Mouse (Mus musculus): ENCODE data around the gene Bcl10. TPM values are rescaled to one million over a fixed set of nuclear protein-coding genes. Genes with fewer than 3 reads are reported as not detected.

The Bcl10 gene
- polyA plus RNA-seq, 1 experiment from 2014 or later, result 40.9 TPM

DNA sequence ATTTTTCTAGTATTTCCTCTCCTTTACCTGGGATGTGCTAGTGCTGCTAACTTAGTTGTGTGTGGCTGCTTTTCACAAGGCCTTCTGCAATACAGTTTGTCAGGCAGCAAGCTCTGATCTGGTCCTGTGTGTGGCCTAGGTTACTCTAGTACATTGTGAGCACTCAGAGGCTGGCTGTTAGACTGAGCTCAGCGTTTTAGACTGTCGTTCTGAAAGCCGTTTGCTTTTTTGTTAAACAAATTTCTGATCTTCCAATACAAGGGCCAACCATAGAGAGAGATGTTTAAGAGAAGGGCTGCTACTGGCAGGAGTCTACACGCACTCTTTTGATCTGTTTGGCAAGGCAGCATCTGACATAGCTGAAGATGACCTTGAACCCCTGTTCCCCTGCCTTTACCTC lies 17.4 kb downstream of the Bcl10 start:
- no peak overlapping the region for H3K27ac ChIP-seq
- ATAC-seq (ENCODE audit: low FRiP score), result no peak
- H3K9me3 ChIP-seq, result no peaks in the 10 kb centered on the region
- H3K36me3 ChIP-seq, result peaks cover 28% of the 10 kb centered on the region
- H3K27me3 ChIP-seq, result no peaks in the 10 kb centered on the region
- peak overlapping the region; percentile 84; the same call in 1 of the 2 replicates for H3K4me2 ChIP-seq
- H3K4me1 ChIP-seq (replicated peaks), result peaks cover 39% of the 10 kb centered on the region
- WGBS, result 85% methylated on average over 4 of the region's 4 CpGs
- H3K4me3 ChIP-seq, result peak overlapping the region; percentile 99; the same call in 1 of the 2 replicates
- H3K9ac ChIP-seq, result 0 out of 2 replicates have a peak overlapping the region, but pooled peaks have one; percentile 29

DNA sequence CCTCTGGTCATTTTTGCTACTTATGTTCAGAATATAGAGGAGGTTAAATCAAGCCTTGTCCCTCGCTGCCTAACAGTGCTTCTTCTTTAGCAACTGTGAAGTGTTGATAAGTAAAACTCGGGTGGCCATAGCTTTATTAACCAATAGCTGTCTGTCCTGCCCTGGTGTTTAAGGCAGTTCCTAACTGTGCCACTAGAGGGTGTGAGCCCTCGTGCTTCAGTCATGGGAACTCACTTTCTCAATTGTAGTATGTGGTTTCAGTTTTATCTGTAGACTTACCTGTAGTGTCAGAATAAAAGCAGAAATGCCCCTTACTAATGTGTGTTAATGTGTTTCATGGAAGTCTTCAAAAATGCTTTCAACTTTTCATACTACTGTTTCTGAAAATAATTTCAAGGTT lies 19.4 kb downstream of the Bcl10 start:
- Histone ChIP-seq H3K9me3 (no peaks in the 10 kb centered on the region), H3K27me3 (no peaks in the 10 kb centered on the region), H3K4me1 (replicated peaks) (peaks cover 39% of the 10 kb centered on the region), H3K36me3 (peaks cover 32% of the 10 kb centered on the region), H3K4me3 (no peak overlapping the region), H3K27ac (no peak overlapping the region), H3K4me2 (no peak overlapping the region), H3K9ac (no peak overlapping the region)
- ATAC-seq (ENCODE audit: low FRiP score), result no peak
- WGBS, result 19% methylated on average over 3 of the region's 3 CpGs

DNA sequence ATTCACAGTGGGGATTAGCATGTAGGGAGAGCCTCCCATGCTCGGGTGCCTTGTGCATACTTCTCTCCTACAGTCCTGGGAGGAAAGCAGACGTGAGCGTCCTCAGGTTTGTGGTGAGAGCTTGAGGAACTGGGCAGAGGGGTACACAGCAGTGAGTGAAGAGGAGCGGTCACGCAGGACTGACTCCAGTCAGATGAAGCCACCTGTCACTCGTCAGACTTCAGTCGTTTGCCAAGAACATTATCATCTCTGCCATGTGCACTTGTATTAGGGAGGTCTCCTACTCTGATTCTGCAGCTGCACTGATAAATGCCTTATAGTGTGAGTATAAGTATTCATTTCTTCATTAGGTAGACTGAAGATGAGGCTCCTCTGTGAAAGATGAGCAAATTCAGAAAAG lies 21.7 kb downstream of the Bcl10 start:
- Histone ChIP-seq H3K27ac (no peak overlapping the region), H3K4me1 (replicated peaks) (peaks cover 23% of the 10 kb centered on the region), H3K4me2 (no peak overlapping the region), H3K4me3 (no peak overlapping the region), H3K9me3 (no peaks in the 10 kb centered on the region), H3K27me3 (0 out of 2 replicates have a peak, but pooled peaks cover 2% of the 10 kb centered on the region), H3K9ac (no peak overlapping the region), H3K36me3 (peaks cover 30% of the 10 kb centered on the region)
- WGBS, result 84% methylated on average over 7 of the region's 7 CpGs
- no peak for ATAC-seq (ENCODE audit: low FRiP score)

DNA sequence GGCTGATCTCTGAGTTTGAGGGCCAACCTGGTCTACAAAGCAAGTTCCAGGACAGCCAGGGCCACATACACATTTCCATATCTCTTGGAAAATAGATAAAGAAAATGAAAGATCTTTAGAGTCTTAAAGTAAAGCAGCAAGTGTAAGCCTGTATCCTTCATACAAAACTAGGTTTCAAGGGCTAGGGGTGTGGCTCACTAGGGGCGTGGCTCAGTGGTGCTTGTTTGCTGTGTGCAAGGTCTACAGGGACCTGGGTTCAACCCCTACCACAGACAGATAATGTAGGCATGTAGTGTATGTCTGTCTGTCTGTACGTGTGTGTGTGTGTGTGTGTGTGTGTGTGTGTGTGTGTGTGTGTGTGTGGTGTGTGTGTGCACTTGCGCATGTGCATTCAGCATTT lies 23.3 kb downstream of the Bcl10 start:
- H3K27ac ChIP-seq, result no peak overlapping the region
- 96% methylated on average over 3 of the region's 3 CpGs for WGBS
- peaks cover 20% of the 10 kb centered on the region for H3K36me3 ChIP-seq
- ATAC-seq (ENCODE audit: low FRiP score), result no peak
- 0 out of 2 replicates have a peak, but pooled peaks cover 7% of the 10 kb centered on the region for H3K27me3 ChIP-seq
- H3K4me2 ChIP-seq, result no peak overlapping the region
- H3K9me3 ChIP-seq, result no peaks in the 10 kb centered on the region
- H3K4me3 ChIP-seq, result no peak overlapping the region
- peaks cover 22% of the 10 kb centered on the region for H3K4me1 ChIP-seq (replicated peaks)
- H3K9ac ChIP-seq, result no peak overlapping the region

DNA sequence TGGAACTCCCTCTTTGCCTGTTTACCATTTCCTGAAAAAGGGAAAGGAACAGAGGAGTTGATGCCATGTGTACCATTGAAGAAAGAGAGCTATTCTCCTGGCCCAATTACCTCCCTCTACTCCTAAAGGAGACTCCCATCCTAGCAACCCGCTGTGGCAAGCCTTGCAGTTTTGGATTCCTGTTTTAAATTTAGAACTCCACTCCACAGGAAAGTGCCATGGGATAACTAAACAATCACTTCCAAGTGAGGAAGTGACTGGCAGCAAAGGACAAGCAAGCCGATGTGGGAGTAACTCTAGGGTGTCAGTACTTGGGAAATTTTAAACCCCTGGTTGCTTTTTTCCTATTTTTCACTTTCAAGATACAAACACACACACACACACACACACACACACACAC lies 24.1 kb downstream of the Bcl10 start:
- 73% methylated on average over 2 of the region's 2 CpGs for WGBS
- no peak overlapping the region for H3K4me2 ChIP-seq
- ATAC-seq (ENCODE audit: low FRiP score), result no peak
- H3K36me3 ChIP-seq, result peaks cover 18% of the 10 kb centered on the region
- peaks cover 11% of the 10 kb centered on the region; the same call in 1 of the 2 replicates for H3K27me3 ChIP-seq
- no peak overlapping the region for H3K4me3 ChIP-seq
- H3K9ac ChIP-seq, result no peak overlapping the region
- no peak overlapping the region for H3K27ac ChIP-seq
- peaks cover 16% of the 10 kb centered on the region for H3K4me1 ChIP-seq (replicated peaks)
- H3K9me3 ChIP-seq, result no peaks in the 10 kb centered on the region

DNA sequence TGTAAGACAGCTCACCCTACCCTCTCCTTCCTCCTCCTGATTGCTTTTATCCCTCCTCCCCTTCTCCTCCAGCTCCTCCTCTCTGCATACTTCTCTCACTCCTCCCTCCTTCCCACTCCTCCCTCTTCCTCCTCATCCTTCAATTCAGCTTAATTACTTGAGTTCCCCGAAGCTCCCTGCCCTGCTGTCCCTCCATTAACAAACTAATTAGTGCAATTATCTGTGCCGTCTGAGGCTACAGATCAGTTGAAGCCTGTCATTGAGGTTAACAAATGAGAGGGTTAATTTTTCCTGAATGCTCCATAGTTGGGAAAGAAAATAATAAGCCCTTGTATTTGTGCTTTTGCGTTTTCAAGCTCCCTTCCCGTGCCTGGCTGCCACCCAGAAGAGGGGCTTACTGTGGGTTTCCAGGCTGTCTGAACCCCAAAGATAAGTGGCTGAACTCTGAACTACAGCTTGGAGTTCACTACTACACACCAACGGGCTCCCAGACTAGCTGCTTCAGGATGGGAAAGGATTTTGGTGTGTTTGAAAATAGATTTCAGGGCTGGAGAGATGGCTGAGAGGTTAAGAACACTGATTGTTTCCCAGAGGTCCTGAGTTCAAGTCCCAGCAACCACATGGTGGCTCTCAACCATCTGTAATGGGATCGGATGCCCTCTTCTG lies 25.1 kb downstream of the Bcl10 start:
- WGBS, result 42% methylated on average over 6 of the region's 6 CpGs
- ATAC-seq (ENCODE audit: low FRiP score), result peak; percentile 48; the same call in 1 of the 2 replicates
- Histone ChIP-seq H3K4me2 (no peak overlapping the region), H3K36me3 (peaks cover 18% of the 10 kb centered on the region), H3K9me3 (no peaks in the 10 kb centered on the region), H3K9ac (no peak overlapping the region), H3K4me1 (replicated peaks) (peaks cover 12% of the 10 kb centered on the region), H3K27me3 (peaks cover 11% of the 10 kb centered on the region; the same call in 1 of the 2 replicates), H3K27ac (peak overlapping the region; percentile 18; the same call in 1 of the 2 replicates), H3K4me3 (no peak overlapping the region)

DNA sequence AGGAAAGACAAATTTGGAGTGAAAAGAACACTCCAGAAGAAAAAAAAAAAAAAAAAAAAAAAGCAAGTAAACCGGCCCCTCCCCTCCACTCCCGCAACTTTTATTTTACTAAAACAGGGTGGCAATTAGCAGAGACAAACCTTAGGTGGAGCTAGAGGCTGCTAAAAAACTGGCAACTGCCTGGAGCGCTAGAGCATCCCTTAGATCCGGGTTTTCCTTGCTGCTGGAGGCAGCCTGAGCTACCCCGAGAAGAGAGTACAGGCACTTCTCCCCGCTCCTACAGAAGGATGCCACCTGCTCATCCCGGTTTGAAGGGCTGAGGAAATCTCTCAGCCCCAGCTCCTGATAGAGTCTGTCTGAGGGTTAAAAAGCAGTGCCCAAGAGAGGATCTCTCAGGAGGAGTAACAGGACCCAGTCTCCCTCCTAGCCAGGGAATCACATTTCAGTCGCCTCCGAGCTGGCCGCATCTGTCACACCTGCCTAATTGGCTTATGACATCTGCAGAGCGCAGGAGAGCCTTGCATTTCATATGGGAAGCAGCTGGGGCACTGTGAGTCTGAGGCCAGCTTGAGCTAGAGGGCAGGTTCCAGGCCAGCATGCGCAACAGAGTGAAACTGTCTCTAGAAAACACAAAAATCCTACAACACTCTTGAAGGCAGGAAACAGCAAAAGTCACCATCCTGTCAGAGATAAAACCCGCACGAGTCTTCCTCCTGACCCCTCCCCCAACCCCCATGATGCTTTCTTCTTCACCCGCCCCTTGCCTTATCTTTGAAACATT lies 27.6 kb downstream of the Bcl10 start:
- Histone ChIP-seq H3K36me3 (peaks cover 2% of the 10 kb centered on the region; the same call in 1 of the 2 replicates), H3K27me3 (peaks cover 11% of the 10 kb centered on the region; the same call in 1 of the 2 replicates), H3K4me2 (peak overlapping the region; percentile 51), H3K9ac (peak overlapping the region; percentile 58), H3K4me1 (replicated peaks) (peaks cover 12% of the 10 kb centered on the region), H3K27ac (no peak overlapping the region), H3K4me3 (peak overlapping the region; percentile 15; the same call in 1 of the 2 replicates), H3K9me3 (no peaks in the 10 kb centered on the region)
- ATAC-seq (ENCODE audit: low FRiP score), result peak; percentile 77
- WGBS, result 7% methylated on average over 15 of the region's 15 CpGs

DNA sequence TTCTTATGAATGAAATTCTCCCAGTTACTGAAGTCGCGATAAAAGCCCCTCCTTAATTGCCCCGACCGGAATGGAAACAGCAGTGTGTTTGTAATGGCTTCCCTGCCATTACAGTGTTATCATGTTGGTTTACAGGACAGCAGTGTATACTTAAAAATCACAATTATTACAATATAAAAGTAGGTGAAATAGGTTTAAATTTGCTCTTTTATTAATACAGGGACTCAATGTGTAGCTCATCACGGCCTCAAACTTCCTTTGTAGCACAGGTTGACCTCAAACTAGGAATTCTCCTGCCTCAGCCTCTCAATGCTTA lies 28.2 kb downstream of the Bcl10 start:
- Histone ChIP-seq H3K36me3 (no peaks in the 10 kb centered on the region), H3K4me2 (peak overlapping the region; percentile 51; the same call in 1 of the 2 replicates), H3K9ac (no peak overlapping the region), H3K27me3 (peaks cover 11% of the 10 kb centered on the region; the same call in 1 of the 2 replicates), H3K4me3 (no peak overlapping the region), H3K9me3 (no peaks in the 10 kb centered on the region), H3K4me1 (replicated peaks) (peaks cover 12% of the 10 kb centered on the region), H3K27ac (no peak overlapping the region)
- no peak for ATAC-seq (ENCODE audit: low FRiP score)
- WGBS, result 59% methylated on average over 5 of the region's 5 CpGs

DNA sequence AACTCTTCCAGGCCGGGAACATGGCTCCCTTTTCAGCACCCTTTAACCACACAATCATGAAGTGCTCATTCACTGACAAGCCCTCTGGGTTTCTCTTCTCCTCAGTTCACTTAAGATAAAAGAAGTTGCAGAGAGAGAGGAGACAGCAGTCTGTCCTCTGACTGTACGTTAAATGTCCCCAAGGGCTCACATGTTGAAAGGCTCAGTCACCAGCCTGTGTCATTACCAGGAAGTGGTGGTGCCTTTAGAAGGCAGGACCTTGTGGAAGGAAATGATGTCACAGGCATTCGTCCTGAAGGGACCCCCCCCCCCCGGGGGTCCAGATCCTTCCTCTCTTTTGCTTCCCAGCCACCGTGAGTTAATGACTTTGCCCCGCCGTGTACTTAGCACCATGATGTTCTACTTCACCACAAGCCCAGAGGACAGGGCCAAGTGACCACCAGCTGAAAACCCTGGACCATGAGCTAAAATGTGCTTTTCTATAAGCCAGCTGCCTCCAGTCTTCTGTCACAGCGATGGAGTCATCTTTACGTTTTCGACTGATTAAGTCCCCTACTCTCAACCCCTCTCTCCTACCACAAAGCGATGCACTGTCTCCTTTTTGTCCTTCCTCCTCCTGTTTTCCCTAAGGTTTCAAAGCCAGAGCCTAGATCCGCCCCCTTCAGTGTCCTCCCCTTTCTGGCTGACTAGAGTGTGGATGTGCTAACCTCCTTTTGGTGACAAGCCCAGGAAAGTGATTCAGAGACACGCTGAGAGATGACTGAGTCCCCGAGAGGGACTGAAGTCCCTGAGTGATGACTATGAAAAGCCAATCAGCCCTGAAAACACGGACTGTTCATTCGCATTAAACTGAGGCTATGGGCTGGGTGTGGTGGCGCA lies 28.9 kb downstream of the Bcl10 start:
- Histone ChIP-seq H3K27me3 (peaks cover 11% of the 10 kb centered on the region; the same call in 1 of the 2 replicates), H3K4me2 (no peak overlapping the region), H3K27ac (no peak overlapping the region), H3K9me3 (no peaks in the 10 kb centered on the region), H3K4me3 (no peak overlapping the region), H3K4me1 (replicated peaks) (peaks cover 12% of the 10 kb centered on the region), H3K9ac (no peak overlapping the region), H3K36me3 (no peaks in the 10 kb centered on the region)
- no peak for ATAC-seq (ENCODE audit: low FRiP score)
- 71% methylated on average over 17 of the region's 17 CpGs for WGBS

DNA sequence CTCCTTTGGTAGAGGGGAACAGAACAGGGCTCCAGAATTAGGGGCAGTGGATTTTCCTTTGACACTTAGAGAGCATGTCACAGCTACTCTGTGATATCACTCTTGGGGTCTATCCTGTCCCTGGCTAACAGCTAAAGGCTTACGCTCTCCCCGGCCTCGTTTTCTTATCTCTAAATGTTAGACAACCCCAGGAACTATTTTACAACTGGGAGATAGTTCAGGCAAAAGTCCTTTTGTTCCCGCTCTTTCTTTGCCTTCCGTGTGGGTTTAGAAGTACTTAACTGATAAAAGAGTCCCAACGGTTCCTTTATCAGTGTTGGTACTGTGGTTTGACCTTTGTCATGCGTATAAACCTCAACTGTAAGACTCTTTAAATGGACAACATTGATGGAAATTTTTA lies 30.3 kb downstream of the Bcl10 start:
- H3K4me1 ChIP-seq (replicated peaks), result peaks cover 12% of the 10 kb centered on the region
- H3K27ac ChIP-seq, result no peak overlapping the region
- peaks cover 11% of the 10 kb centered on the region; the same call in 1 of the 2 replicates for H3K27me3 ChIP-seq
- no peaks in the 10 kb centered on the region for H3K9me3 ChIP-seq
- no peak overlapping the region for H3K4me3 ChIP-seq
- no peak overlapping the region for H3K9ac ChIP-seq
- no peaks in the 10 kb centered on the region for H3K36me3 ChIP-seq
- H3K4me2 ChIP-seq, result no peak overlapping the region
- ATAC-seq (ENCODE audit: low FRiP score), result no peak
- 87% methylated on average over 7 of the region's 7 CpGs for WGBS

DNA sequence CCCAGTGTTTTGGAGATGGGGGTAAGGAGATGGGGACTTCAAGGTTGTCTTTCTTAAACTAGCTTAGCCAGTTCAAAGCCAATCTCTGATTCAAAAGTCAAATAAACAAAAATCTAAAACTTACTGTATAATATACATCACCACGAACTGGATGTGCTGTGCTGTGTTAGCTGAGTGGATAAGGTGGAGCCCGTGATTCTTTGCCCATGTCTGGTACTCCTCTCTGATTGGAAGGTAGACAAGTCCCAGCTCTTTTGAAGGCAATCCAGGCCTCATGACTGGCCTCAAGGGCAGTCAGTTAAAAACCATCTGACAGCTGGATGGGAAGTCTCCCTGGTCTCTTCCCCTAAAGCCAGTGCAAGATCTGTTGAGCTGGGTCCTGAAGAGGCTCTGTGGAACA lies 30.8 kb downstream of the Bcl10 start:
- 85% methylated on average over 2 of the region's 2 CpGs for WGBS
- Histone ChIP-seq H3K36me3 (no peaks in the 10 kb centered on the region), H3K27ac (no peak overlapping the region), H3K4me2 (no peak overlapping the region), H3K27me3 (peaks cover 11% of the 10 kb centered on the region; the same call in 1 of the 2 replicates), H3K4me1 (replicated peaks) (peaks cover 12% of the 10 kb centered on the region), H3K4me3 (no peak overlapping the region), H3K9me3 (no peaks in the 10 kb centered on the region), H3K9ac (no peak overlapping the region)
- ATAC-seq (ENCODE audit: low FRiP score), result no peak

DNA sequence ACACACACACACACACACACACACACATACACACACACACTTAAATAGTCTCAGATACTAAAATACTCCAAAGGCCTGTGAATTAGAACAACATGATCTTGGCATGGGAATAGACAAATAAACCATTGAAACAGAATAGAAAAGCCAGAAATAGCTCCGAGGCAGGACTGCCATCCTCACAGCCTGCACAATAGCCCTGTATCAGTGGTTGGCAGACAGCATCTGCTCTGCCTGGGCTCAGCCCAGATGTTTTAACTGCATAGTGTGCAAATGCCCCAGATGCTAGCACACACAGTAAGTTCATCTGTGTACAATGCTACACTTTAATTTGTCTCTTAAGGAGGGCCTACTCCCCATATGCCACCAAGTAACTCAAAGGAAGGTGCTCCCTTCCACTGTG lies 37.2 kb downstream of the Bcl10 start:
- Histone ChIP-seq H3K4me2 (no peak overlapping the region), H3K9ac (no peak overlapping the region), H3K4me1 (replicated peaks) (peaks cover 19% of the 10 kb centered on the region), H3K36me3 (no peaks in the 10 kb centered on the region), H3K27me3 (peaks cover 31% of the 10 kb centered on the region), H3K4me3 (no peak overlapping the region), H3K27ac (no peak overlapping the region), H3K9me3 (no peaks in the 10 kb centered on the region)
- WGBS, result 75% methylated on average over 1 of the region's 1 CpGs
- ATAC-seq (ENCODE audit: low FRiP score), result no peak
